Mouse (Mus musculus) hematopoietic stem cell, adult 5-6 weeks (primary cell): ENCODE data around the gene Gm21988. TPM values are rescaled to one million over a fixed set of nuclear protein-coding genes. Genes with fewer than 3 reads are reported as not detected.

Experiments used
- ATAC-seq, 2 experiments: fragments of 125-278 bp in 1 of 2; replicated peaks in 1 of 2; 2 replicates each; pipeline ENCODE4 v1.8.0; 2016 to 2017; ENCODE audit warnings: inconsistent platforms in 2 of 2, mild to moderate bottlenecking in 2 of 2, moderate number of reproducible peaks in 2 of 2, low read depth in 1 of 2, moderate TSS enrichment in 1 of 2; ENCODE audit not compliant: low FRiP score in 2 of 2, poor library complexity in 2 of 2, severe bottlenecking in 2 of 2, insufficient read depth in 1 of 2, low TSS enrichment in 1 of 2
- total RNA-seq: library from RNA; stranded (forward); fragments of 172-1452, 232-1000 nt; gene quantifications from 2 replicates; pipeline ENCODE4 v1.2.3, GENCODE M21; 2017

Gene Gm21988
- total RNA-seq, 1 experiment from 2014 or later = 3.7 TPM

DNA sequence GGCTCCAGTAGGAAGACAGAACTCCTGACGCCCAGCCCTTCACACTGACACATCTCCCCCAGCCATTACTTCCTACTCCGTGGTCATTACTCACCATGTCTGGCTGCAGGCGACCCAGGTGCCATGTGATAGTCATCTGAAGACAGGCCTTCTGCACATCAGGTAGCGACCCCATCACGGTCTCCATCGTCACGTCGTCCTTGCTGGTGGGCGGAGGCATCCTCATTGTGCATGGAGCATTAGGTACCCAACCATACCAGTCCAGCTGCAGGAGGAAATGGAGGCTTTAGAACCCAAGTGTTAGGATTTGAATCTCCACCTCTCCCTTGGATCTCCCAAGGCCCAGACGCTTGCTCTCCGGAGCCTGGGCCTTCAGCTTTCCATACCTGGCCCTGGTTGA, 3.0 kb upstream of the Gm21988 start:
- ATAC-seq = no peak

DNA sequence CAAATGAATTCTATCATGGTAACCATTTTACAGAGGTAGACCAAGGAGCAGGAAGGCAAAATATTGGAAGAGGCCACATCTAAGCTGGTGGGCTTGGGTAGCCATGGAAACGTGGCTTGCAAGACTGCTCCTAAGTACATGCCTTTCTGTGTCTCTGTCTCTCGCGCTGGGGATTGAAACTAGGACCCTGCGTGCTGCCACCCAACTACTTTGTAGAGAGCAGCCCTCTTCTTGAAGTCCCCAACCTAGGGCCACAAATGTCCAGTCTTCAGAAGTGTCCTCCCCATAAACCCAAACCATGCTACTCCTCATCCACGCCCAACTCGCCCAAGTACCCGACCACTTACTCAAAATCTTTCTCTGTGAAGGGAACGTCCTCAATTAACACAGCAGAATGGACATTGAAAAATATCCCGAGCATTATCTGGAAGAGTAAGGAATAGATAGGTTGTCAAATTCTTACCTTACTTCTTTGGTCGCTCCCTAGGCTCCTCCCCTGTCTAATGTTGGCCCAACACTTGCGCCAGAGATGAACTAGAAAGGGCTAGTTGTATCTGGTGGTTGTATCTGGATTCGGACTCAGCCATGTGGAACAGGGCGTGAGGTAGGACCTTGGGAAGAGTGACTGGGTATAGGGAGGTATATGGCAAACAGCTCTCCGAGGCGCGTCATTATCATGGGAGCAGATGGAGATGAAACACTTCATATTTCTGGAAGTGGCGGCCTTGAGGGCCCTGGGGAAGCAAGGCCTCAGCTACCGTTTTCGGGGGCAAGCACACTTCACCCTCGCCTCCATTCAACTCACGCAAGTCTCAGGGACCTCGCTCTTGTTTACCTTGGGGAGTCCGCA, 814 bp downstream of the Gm21988 start:
- ATAC-seq = no peak

DNA sequence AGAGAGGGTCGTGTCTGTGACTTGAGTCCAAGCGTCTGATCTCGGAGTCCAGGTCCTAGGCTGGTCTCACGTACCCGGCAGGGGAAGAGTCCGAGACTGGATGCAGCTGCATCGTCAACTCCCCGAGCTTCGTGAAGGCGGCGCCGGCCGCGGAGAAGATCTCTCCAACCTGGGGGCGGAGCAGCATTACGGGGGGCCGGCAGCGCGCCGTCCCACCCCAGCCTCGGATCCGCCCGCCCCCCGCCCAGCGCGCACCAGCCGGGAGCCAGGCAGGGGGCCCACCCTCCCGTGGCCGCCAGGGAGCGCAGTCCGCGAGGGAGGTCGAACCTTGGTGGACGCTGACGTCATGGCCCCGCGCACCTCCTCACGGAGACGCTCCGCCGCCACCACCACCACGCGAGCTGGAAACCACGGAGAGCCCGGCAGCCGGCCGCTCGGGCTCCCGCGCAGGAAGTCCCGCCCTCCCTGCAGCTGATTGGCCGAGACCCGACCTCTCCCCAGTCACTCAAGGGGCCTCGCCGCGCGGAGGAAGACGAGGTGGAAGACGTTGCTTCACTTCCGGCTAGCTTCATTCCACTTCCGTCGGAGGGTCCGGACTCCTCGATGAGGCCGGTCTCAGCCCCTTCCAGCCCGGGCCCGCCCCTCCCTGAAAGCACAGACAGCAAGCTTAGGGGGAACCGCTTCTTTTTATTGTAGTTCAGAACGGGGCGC, 2.0 kb downstream of the Gm21988 start, which contains the start of gene 0610010K14Rik:
TSS of gene 0610010K14Rik (minus strand) at position 458 of the 711 bp plus-strand sequence.
- ATAC-seq = peak; percentile 86 to 87

DNA sequence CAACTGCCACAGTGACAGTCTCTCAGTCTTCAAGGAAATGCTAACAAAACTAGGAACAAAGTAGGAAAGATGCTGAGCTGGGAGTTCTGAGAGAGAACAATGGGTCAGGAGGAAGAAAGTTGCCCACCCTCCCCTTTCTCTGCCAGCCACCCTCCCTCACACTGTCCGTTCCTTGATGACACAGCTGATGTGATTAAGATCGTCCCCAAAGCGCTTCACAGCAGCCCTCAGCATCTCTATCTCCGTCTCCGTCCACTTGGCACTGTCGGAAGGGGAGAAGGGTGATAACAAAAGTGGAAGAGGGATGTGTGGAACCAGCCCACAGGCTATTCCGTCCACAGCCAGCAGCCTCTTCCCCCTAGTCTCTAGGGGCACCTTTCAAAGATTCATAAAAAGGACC, 2.9 kb downstream of the Gm21988 start:
- no peak for ATAC-seq

DNA sequence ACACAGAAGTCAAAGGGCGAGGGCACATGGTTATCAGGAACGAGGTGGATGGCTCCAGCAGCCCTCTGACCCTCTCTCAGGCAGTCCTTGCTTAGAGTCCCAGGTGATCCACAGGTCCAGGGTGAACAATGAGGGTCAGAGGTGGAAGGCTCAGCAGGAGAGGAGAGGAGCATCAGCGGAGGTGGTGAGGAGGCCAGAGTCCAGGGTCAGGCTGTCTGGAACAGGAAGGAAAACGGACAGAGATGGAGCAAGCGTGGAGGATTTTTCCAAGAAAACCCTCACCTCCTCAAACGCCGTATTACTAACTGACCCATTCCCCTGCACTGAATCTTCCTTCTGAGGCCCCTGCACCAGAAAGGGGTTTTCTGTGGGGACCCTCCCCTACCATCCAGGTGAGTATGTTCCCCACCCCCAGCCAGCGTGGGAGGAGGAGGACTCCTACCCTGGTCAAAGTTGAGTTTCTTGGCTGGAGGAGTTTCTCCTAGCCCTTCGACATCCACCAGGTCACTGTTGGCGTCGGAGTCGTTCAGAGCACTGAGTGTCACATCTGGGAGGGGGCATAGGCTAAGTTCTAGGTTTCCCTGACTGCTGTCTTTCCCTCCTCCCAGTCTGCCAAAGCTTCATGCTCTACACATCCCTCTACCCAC, 4.3 kb downstream of the Gm21988 start:
- ATAC-seq = no peak

DNA sequence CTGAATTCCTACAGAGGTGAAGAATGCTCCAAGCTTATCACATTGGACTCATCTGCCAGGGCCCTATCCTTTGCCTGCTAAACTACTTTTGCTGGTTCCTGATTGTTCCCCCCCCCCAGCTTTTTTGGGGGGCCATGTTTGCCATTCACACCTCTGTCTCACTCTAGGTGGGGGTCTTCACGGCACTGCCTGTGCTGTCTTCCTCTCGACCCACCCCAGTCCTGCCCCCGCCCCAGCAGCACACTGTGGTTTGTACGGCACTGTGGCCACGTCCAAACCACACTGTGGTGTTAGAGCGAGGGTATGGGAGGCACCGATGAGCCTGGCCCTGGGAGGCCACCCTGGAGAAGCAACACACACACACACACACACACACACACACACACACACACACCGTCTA, 5.1 kb downstream of the Gm21988 start:
- ATAC-seq = no peak

- no peak for ATAC-seq
Observed at GRCm38 (mm10) chr11:70234037-70234436, 5.6 kb downstream of the Gm21988 start.

GRCm38 (mm10) chr11:70233016-70233415, 6.6 kb downstream of the Gm21988 start:
- ATAC-seq = no peak

DNA sequence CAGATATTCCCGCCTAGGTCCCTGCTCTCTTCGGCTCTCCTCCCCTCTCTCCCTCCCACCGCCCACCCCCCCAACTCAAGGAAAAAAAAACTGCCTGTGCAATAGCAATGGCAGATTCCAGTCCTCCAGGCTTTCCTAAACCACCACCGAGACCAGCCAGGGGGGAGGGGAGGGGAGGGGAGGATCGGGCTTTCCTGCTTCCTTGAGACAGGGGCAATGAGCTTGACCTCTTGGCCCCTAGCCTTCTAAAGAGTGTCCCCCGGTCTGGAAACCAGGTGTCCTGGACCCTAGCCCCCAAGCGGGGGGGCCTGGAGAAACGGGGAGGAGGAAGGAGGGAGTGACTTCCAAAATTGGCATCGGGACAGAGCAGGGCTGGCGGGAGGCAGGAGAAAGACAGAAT, 7.1 kb downstream of the Gm21988 start:
- ATAC-seq = no peak

GRCm38 (mm10) chr11:70230239-70230727, 9.3 kb downstream of the Gm21988 start:
- ATAC-seq = peak; percentile 79 to 83

DNA sequence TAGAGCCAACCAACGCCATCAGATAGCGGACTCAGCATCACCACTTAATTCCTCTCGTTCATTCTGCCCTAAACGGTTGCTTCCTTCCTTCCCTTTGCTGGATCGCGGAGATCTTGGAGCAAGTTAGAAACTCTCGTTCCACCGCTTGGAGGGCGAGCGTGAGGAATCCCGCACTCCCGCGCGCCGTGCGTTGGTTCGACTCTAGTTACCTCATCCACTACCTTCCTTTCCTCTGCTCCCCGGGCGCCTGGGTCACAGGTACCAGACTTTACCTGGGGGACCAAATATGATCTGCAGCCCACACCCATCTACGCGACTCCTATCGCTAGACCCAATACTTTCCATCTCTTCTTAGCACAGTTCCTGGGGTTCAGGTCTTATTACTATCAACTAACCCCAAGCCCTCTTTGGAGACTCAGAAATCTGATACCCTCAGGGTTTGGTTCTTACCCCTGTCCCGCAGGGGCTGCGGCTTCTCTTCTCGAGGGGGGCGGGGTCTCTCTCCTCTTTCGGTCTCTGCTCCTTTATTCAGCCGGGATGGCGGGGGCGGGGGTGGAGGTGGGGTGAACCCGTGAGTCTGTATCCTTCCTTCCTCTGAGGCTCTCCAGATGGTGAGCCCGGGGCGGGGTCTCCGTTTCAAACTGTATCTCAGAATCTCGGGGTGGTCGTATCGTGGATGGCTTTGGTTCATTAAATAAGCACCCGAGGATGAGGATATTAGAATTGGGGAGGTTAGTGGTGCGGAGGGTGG, 10.2 kb downstream of the Gm21988 start, which contains the start of gene Bcl6b:
TSS of gene Bcl6b (minus strand) at position 539 of the 751 bp plus-strand sequence.
- ATAC-seq = no peak

GRCm38 (mm10) chr11:70228828-70229227, 10.8 kb downstream of the Gm21988 start:
- ATAC-seq = peak; percentile 46 to 63

GRCm38 (mm10) chr11:70227661-70228245, 11.9 kb downstream of the Gm21988 start:
- ATAC-seq = no peak

GRCm38 (mm10) chr11:70227126-70227525, 12.5 kb downstream of the Gm21988 start:
- no peak for ATAC-seq

GRCm38 (mm10) chr11:70226602-70226890, 13.1 kb downstream of the Gm21988 start:
- ATAC-seq = no peak

DNA sequence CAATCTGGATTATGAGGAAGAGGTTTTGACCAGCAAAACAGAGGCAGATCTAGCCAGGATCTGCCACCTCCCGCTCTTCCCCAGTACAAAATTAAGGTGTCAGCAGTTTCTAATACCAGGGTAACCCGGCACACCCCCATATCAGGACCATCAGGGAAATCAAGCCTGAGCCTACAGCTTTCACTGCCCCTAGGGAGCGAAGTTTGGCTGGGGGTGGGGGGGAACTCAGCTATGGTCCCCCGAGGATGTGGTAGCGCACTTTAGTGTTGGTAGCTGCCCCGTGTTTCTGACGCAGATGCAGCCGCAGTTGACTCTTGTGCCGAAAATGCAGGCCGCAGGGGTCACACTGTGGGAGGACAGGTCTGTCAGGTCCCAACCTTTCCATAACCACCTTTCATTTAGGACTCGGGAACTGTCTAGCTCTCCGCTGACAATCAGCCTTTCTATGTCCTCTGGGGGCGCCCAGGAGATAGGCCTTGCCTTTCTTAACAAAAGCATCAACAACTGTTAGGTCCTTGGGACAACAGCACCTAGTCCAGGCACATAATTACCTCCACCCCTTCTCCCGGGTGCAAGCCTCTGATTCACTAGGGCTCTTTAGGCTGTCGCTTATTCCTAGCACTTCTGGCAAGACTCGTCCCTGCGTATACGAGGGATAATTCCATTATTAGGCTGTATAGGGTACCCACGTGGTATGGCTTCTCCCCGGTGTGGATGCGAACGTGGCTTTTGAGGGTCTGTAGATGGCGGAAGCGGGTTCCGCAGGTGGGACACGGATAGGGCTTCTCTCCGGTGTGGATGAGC, 13.6 kb downstream of the Gm21988 start:
- no peak for ATAC-seq
